Mouse (Mus musculus) forebrain, embryonic 13.5 days (tissue): ENCODE results near the gene Cd3g. TPM values are rescaled to one million over a fixed set of nuclear protein-coding genes. Genes with fewer than 3 reads are reported as not detected.

Experiments used
- ATAC-seq: fragments of 200-750 bp; cut with Nextera tagmentation; 2 replicates; pipeline ENCODE4 v1.8.0; 2017
- H3K27ac ChIP-seq: fragments of 300-500 bp; sonication (generic); 2 replicates; pipeline ENCODE4 v1.5.1; 2015; ENCODE audit warnings: inconsistent platforms, mild to moderate bottlenecking, moderate library complexity
- H3K27me3 ChIP-seq: fragments of 300-500 bp; sonication (generic); 2 replicates; pipeline ENCODE4 v1.6.1; 2015; ENCODE audit warnings: mild to moderate bottlenecking, inconsistent platforms
- H3K36me3 ChIP-seq: fragments of 300-500 bp; sonication (generic); 2 replicates; pipeline ENCODE4 v1.6.1; 2015; ENCODE audit warnings: mild to moderate bottlenecking, inconsistent platforms; ENCODE audit not compliant: poor library complexity, severe bottlenecking
- H3K4me1 ChIP-seq: fragments of 300-500 bp; sonication (generic); 2 replicates; pipeline ENCODE4 v1.6.1; 2015; ENCODE audit warnings: inconsistent platforms
- H3K4me2 ChIP-seq: fragments of 300-500 bp; sonication (generic); 2 replicates; pipeline ENCODE4 v1.6.1; 2015; ENCODE audit warnings: inconsistent platforms, mild to moderate bottlenecking, moderate library complexity
- H3K4me3 ChIP-seq: fragments of 300-500 bp; sonication (generic); 2 replicates; pipeline ENCODE4 v1.5.1; 2015; ENCODE audit warnings: mild to moderate bottlenecking, inconsistent platforms
- H3K9ac ChIP-seq: fragments of 300-500 bp; sonication (generic); 2 replicates; pipeline ENCODE4 v1.6.1; 2015; ENCODE audit warnings: mild to moderate bottlenecking, inconsistent platforms
- H3K9me3 ChIP-seq: fragments of 300-500 bp; sonication (generic); replicated peaks from 2 replicates; pipeline ENCODE4 v1.6.1; 2016; ENCODE audit warnings: inconsistent platforms
- WGBS: fragments of 180-500 bp; shearing (Covaris S2); methylation state at CpG from one replicate; pipeline ENCODE4 v1.1.7; 2015; 5-methylcytosine and 5-hydroxymethylcytosine counted together
- polyA plus RNA-seq: library from polyadenylated mRNA; unstranded; fragments of >200 nt; fragmentation: Nextera tagmentation; extraction: Ambion mirVana; gene quantifications from 2 replicates; pipeline ENCODE4 v1.2.1, GENCODE M21; 2015

The Cd3g gene
- polyA plus RNA-seq: not detected in 2 replicates

- no peak within 1 kb of the TSS for H3K4me3 ChIP-seq
- WGBS: 69% methylated on average over 3 of the region's 3 CpGs
- H3K36me3 ChIP-seq: no peaks in the 10 kb centered on the region
- no peaks in the 10 kb centered on the region for H3K4me1 ChIP-seq
- peaks cover 11% of the 10 kb centered on the region; the same call in 1 of the 2 replicates for H3K27me3 ChIP-seq
- no peak within 1 kb of the TSS for H3K27ac ChIP-seq
- H3K9me3 ChIP-seq: no peaks in the 10 kb centered on the region
- ATAC-seq: no peak
- no peak within 1 kb of the TSS for H3K9ac ChIP-seq
- no peak within 1 kb of the TSS for H3K4me2 ChIP-seq
These were observed at the start of gene Cd3g for GRCm38 (mm10) chr9:44980242-44980641. Gene Cd3g, minus strand, starts transcription at chr9:44980431.

- Histone ChIP-seq H3K9ac (no peak overlapping the region), H3K4me2 (no peak overlapping the region), H3K9me3 (no peaks in the 10 kb centered on the region), H3K27me3 (peaks cover 34% of the 10 kb centered on the region), H3K27ac (no peak overlapping the region), H3K36me3 (no peaks in the 10 kb centered on the region), H3K4me3 (no peak overlapping the region), H3K4me1 (no peaks in the 10 kb centered on the region)
- no peak for ATAC-seq
- WGBS: 77% methylated on average over 8 of the region's 8 CpGs
These were observed 47.1 kb upstream of the Cd3g start for GRCm38 (mm10) chr9:45027376-45027775.

- Histone ChIP-seq H3K4me3 (no peak overlapping the region), H3K9ac (0 out of 2 replicates have a peak overlapping the region, but pooled peaks have one; percentile 12), H3K27ac (no peak overlapping the region), H3K4me2 (no peak overlapping the region), H3K9me3 (no peaks in the 10 kb centered on the region), H3K27me3 (peaks cover 20% of the 10 kb centered on the region), H3K4me1 (no peaks in the 10 kb centered on the region), H3K36me3 (no peaks in the 10 kb centered on the region)
- WGBS: 82% methylated on average over 2 of the region's 2 CpGs
- no peak for ATAC-seq
These were observed 44.0 kb upstream of the Cd3g start for GRCm38 (mm10) chr9:45024187-45024586.

- Histone ChIP-seq H3K27ac (no peak overlapping the region), H3K27me3 (peaks cover 14% of the 10 kb centered on the region), H3K4me2 (no peak overlapping the region), H3K36me3 (no peaks in the 10 kb centered on the region), H3K9ac (no peak overlapping the region), H3K4me1 (no peaks in the 10 kb centered on the region), H3K9me3 (no peaks in the 10 kb centered on the region), H3K4me3 (no peak overlapping the region)
- WGBS: 60% methylated on average over 3 of the region's 3 CpGs
- ATAC-seq: no peak
These were observed 43.4 kb upstream of the Cd3g start for GRCm38 (mm10) chr9:45023638-45024037.

- WGBS: 11% methylated on average over 3 of the region's 3 CpGs
- Histone ChIP-seq H3K27me3 (peaks cover 14% of the 10 kb centered on the region), H3K4me1 (no peaks in the 10 kb centered on the region), H3K9ac (no peak overlapping the region), H3K27ac (no peak overlapping the region), H3K9me3 (no peaks in the 10 kb centered on the region), H3K4me3 (no peak overlapping the region), H3K36me3 (no peaks in the 10 kb centered on the region), H3K4me2 (no peak overlapping the region)
- ATAC-seq: no peak
These were observed 42.6 kb upstream of the Cd3g start for GRCm38 (mm10) chr9:45022800-45023199.

- Histone ChIP-seq H3K4me3 (no peak overlapping the region), H3K4me1 (no peaks in the 10 kb centered on the region), H3K27me3 (no peaks in the 10 kb centered on the region), H3K4me2 (no peak overlapping the region), H3K27ac (no peak overlapping the region), H3K36me3 (no peaks in the 10 kb centered on the region), H3K9ac (no peak overlapping the region), H3K9me3 (no peaks in the 10 kb centered on the region)
- WGBS: 90% methylated on average over 11 of the region's 11 CpGs
- ATAC-seq: no peak
These were observed 37.8 kb upstream of the Cd3g start for GRCm38 (mm10) chr9:45018031-45018430.

GRCm38 (mm10) chr9:45015841-45016240 is 35.6 kb upstream of the Cd3g start:
- Histone ChIP-seq H3K4me1 (no peaks in the 10 kb centered on the region), H3K36me3 (no peaks in the 10 kb centered on the region), H3K4me3 (no peak overlapping the region), H3K27me3 (peaks cover 3% of the 10 kb centered on the region; the same call in 1 of the 2 replicates), H3K9ac (no peak overlapping the region), H3K27ac (no peak overlapping the region), H3K9me3 (no peaks in the 10 kb centered on the region), H3K4me2 (no peak overlapping the region)
- 76% methylated on average over 3 of the region's 3 CpGs for WGBS
- no peak for ATAC-seq

- no peak overlapping the region for H3K27ac ChIP-seq
- H3K36me3 ChIP-seq: no peaks in the 10 kb centered on the region
- ATAC-seq: no peak
- no peak overlapping the region for H3K9ac ChIP-seq
- no peaks in the 10 kb centered on the region for H3K4me1 ChIP-seq
- peaks cover 3% of the 10 kb centered on the region; the same call in 1 of the 2 replicates for H3K27me3 ChIP-seq
- WGBS: 46% methylated on average over 2 of the region's 2 CpGs
- H3K9me3 ChIP-seq: no peaks in the 10 kb centered on the region
- H3K4me3 ChIP-seq: no peak overlapping the region
- H3K4me2 ChIP-seq: no peak overlapping the region
These were observed 34.6 kb upstream of the Cd3g start for GRCm38 (mm10) chr9:45014879-45015278.

- 51% methylated on average over 6 of the region's 6 CpGs for WGBS
These were observed 31.1 kb upstream of the Cd3g start for GRCm38 (mm10) chr9:45011291-45011690.

GRCm38 (mm10) chr9:45010461-45010860 is 30.2 kb upstream of the Cd3g start:
- no peak overlapping the region for H3K9ac ChIP-seq
- no peak overlapping the region for H3K27ac ChIP-seq
- H3K4me2 ChIP-seq: no peak overlapping the region
- H3K36me3 ChIP-seq: no peaks in the 10 kb centered on the region
- H3K9me3 ChIP-seq: no peaks in the 10 kb centered on the region
- 80% methylated on average over 4 of the region's 4 CpGs for WGBS
- H3K4me3 ChIP-seq: no peak overlapping the region
- peaks cover 3% of the 10 kb centered on the region; the same call in 1 of the 2 replicates for H3K27me3 ChIP-seq
- no peaks in the 10 kb centered on the region for H3K4me1 ChIP-seq
- no peak for ATAC-seq

More at GRCm38 (mm10) chr9:45011291-45011690, 31.1 kb upstream of the Cd3g start:
- Histone ChIP-seq H3K9me3 (no peaks in the 10 kb centered on the region), H3K27ac (no peak overlapping the region), H3K4me3 (no peak overlapping the region), H3K9ac (no peak overlapping the region), H3K27me3 (peaks cover 3% of the 10 kb centered on the region; the same call in 1 of the 2 replicates), H3K4me2 (no peak overlapping the region), H3K36me3 (no peaks in the 10 kb centered on the region), H3K4me1 (no peaks in the 10 kb centered on the region)
- ATAC-seq: no peak

- Histone ChIP-seq H3K4me1 (no peaks in the 10 kb centered on the region), H3K27ac (no peak within 1 kb of the TSS), H3K9me3 (no peaks in the 10 kb centered on the region), H3K4me2 (no peak within 1 kb of the TSS), H3K9ac (no peak within 1 kb of the TSS), H3K4me3 (no peak within 1 kb of the TSS), H3K36me3 (no peaks in the 10 kb centered on the region), H3K27me3 (peaks cover 3% of the 10 kb centered on the region; the same call in 1 of the 2 replicates)
- no peak for ATAC-seq
- WGBS: 83% methylated on average over 19 of the region's 19 CpGs
These were observed 29.2 kb upstream of the Cd3g start, which contains the start of gene Cd3e for GRCm38 (mm10) chr9:45009180-45010078. Gene Cd3e, minus strand, starts transcription at chr9:45009627.

GRCm38 (mm10) chr9:45008342-45008741 is 28.1 kb upstream of the Cd3g start:
- H3K27ac ChIP-seq: no peak overlapping the region
- H3K36me3 ChIP-seq: no peaks in the 10 kb centered on the region
- no peak overlapping the region for H3K4me2 ChIP-seq
- H3K9ac ChIP-seq: no peak overlapping the region
- WGBS: 86% methylated on average over 4 of the region's 4 CpGs
- H3K4me1 ChIP-seq: no peaks in the 10 kb centered on the region
- H3K9me3 ChIP-seq: no peaks in the 10 kb centered on the region
- ATAC-seq: no peak
- H3K4me3 ChIP-seq: no peak overlapping the region
- H3K27me3 ChIP-seq: peaks cover 3% of the 10 kb centered on the region; the same call in 1 of the 2 replicates
